Mouse (Mus musculus) lung, postnatal 36 days (tissue): ENCODE data around the gene Maml3.

ENCODE experiments used
- DNase-seq: peaks from one replicate; pipeline ENCODE4 v3.0.0; 2022; ENCODE audit warnings: mixed read lengths

Maml3 gene

GRCm38 (mm10) chr3:51773587-51773986 is 331.3 kb downstream of the Maml3 start:
- no peak for DNase-seq

DNA sequence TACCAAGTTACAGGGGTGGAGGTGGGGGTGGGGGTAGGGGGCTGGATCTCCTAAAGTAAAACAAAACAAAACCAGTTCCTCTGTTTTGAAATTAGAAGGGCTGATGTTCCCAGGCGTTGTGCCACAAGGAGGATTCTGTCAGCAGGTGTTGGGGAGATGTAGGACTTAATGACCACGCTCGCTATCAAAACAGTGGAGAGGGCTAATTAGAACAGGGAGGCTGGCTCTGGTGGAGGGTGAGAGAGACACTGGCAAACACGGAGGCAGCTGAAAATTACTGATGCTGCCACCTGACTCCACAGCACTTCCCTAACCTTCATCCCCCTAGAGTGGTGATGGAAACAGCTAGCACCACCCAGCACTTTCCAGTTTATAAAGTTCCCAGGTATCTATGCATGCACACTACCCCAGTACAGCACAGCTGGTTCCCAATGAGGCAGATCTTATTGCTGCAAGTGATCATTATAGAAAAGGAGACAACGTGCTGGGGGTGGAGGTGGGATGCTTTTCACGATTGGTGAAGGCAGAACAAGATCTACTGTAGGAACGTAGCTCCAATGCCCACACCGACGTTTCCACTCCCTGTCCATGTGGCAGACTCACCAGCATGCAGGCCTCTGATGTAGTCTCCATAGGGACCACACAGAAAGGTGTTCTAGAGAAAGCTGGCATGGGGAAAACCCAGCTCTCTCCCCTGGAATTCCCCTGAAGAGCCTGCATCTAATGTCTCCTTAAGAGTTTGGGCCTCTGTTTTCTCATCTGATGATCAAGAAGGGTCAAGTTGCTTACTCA is 332.8 kb downstream of the Maml3 start:
- no peak for DNase-seq

GRCm38 (mm10) chr3:51769196-51769595 is 335.7 kb downstream of the Maml3 start:
- DNase-seq, result peak; percentile 47

DNA sequence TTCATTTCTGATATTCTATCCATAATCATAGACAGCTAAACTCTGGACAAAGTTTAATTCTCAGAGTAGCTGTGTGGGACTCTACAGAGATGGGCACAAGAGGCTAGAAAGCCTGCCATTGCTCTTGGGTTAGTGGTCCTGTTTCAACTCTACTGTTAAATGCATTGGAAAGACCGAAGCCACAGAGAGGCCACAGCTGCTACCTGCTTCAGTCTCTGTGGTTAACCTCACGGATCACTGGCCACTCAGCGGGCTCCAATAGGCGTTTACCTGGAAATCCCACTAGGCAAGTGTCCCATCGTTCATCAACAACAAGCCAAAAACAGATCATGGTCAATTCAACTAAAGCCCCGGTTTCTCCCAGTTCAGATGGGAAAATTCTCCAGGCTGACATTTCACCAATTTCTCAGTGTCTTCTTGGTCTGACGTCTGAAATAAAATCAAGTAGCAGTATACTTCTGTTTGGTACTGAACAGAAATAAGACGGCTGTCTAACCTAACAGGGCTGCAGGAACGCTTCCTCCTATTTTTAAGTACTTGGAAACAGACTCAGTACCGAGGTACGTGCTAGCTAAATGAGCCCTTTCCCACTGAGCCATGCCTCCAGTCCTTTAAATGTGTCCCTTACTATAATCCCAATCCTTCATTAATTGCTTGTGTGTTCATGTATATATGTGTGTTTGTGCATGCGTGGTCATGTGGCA is 339.5 kb downstream of the Maml3 start:
- no peak for DNase-seq

GRCm38 (mm10) chr3:51764175-51764574 is 340.7 kb downstream of the Maml3 start:
- no peak for DNase-seq

- no peak for DNase-seq
Observed at GRCm38 (mm10) chr3:51762900-51763299, 342.0 kb downstream of the Maml3 start.

- no peak for DNase-seq
Observed at GRCm38 (mm10) chr3:51759534-51759933, 345.3 kb downstream of the Maml3 start.

DNA sequence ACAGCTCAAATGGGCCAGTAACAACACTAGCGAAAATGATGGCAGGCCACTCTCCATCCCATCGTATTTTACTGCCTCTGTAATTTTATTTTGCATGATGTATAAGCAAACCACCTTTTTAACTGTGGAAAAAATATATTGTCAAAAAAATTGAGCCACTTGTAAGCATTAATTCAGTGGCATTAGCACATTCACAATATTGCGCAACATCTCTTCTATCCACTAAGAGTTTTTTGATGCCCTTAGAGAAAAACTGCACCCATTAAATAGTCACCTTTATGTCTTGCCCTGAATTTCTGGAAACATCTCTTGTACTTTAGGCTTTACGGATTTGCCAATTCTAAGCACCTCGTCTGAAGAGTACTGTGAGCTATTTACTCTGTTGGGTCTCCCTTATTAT is 347.8 kb downstream of the Maml3 start:
- DNase-seq, result no peak

DNA sequence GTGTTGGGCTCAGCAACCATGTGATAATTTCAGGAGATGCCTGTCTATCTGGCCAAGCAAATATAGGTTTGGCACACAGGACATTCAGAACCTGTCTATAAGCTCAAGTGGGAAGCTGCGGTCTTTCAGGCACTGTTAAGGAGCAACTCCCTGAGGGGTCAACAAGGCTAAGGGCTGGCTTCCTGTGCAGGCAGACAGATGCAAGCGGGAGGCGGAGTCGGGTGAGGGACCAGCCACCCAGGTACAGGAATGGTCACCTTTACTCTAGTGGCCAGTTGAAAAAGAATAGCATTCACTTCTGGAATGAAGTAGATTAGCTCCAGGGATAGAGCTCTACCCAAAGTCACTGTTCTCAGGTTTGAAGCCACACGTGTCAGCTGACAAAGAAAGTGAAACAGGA is 348.6 kb downstream of the Maml3 start:
- peak; percentile 53 for DNase-seq

DNA sequence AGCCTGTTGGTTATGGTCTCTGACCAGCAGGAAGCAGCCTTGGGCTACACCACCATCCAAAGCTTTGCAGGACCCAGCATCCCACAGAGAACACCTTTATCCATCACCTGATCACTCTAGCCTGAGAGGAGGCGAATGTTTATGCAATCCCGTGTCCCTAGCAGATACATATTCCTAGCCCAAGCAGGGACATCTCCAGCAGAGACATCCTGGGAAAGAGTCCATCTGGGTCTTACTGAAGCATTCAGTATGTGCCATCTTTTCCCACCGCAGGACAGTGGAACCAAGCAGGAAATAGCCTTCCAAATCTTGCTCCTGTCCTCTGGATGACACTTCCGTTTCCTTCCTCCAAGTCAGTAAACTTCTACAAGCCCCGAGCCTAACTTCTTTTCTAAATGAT is 351.6 kb downstream of the Maml3 start:
- DNase-seq, result no peak

GRCm38 (mm10) chr3:51751440-51751839 is 353.4 kb downstream of the Maml3 start:
- DNase-seq, result no peak

GRCm38 (mm10) chr3:51749812-51750481 is 354.9 kb downstream of the Maml3 start:
- peak; percentile 78 for DNase-seq

DNA sequence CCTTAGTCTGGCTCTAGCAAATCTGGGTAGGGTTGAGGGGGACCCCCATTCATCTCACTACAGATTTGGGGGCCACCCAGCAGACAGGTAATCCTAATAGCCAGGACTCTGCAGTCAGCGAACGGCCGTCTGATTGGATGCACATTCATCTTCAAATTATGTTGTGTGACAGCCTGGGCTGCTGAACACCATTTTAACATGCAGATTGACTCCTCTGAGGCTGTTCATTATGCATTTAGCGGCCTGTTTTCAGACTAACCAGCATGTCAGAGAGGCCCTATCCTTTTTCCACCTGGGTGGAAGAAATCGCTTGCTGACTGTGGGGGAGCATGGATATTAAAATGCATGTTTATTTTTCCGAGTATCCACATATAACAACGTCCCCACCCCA is 355.5 kb downstream of the Maml3 start:
- DNase-seq, result no peak

GRCm38 (mm10) chr3:51748436-51749376 is 356.2 kb downstream of the Maml3 start:
- no peak for DNase-seq

- DNase-seq, result no peak
Observed at GRCm38 (mm10) chr3:51746816-51747215, 358.1 kb downstream of the Maml3 start.

GRCm38 (mm10) chr3:51745162-51745561 is 359.7 kb downstream of the Maml3 start:
- no peak for DNase-seq

GRCm38 (mm10) chr3:51744339-51744759 is 360.5 kb downstream of the Maml3 start:
- peak; percentile 50 for DNase-seq

GRCm38 (mm10) chr3:51742405-51742804 is 362.5 kb downstream of the Maml3 start:
- no peak for DNase-seq

- no peak for DNase-seq
Observed at GRCm38 (mm10) chr3:51741824-51742223, 363.1 kb downstream of the Maml3 start.

GRCm38 (mm10) chr3:51739835-51740112 is 365.1 kb downstream of the Maml3 start:
- no peak for DNase-seq

DNA sequence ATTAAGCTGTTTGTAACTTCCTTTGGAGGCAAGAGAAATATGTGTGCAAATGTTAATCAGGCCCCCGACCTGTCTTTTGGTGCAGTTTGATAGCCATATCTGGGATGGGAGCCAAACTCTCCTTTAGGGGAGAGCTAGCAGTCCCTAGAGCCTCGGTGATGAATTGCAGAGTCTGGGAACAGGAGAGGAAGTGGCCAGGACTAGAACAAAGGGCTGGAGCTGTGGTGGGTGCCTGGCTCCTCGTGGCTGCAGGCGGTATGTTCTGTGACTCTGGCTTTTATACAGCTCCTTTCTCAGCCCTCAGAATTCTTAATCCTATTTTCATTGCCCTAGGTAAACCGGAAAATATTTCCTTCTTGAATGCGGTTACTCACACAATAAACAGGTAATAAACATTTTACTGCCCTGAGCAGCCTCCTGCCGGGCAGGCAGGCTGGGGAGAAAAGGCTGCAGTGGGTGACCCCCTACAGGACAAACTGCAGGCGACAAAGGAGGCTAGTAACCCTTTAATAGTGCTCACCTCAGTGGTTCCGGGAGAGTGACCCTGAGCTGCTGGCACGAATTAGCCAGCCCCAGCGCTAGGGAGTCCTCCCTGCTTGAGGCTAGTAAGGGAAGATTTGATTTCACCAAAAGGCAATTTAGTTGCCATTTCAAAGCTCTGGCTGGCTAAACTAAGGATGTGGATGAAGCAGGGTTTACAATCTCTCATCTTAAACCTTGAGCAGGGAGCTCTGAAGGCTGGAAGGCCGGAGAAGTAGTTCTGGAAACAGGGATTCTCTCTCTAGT is 365.6 kb downstream of the Maml3 start:
- DNase-seq, result no peak

DNA sequence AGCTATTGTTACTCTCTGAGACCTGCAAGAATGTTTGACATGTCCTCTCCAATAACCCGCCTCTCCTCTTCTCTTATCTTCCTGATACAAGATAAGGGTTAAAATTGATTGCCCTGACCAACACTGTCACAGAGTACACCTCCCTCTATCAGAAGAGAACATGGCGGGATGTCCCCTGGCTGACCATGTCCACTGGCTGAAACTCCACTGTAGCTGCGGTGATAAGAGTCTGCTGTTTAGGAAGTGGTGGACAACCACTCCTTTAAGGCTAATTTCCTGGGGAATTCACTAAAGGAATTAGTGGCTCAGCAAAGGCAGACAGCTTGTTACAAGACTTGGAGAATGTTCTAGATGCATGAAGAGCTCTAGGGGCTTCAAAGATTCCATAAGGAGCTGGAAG is 371.2 kb downstream of the Maml3 start:
- no peak for DNase-seq
